Comparison of ENCODE assay signal across 8 mouse cellular contexts in the genomic region with DNA sequence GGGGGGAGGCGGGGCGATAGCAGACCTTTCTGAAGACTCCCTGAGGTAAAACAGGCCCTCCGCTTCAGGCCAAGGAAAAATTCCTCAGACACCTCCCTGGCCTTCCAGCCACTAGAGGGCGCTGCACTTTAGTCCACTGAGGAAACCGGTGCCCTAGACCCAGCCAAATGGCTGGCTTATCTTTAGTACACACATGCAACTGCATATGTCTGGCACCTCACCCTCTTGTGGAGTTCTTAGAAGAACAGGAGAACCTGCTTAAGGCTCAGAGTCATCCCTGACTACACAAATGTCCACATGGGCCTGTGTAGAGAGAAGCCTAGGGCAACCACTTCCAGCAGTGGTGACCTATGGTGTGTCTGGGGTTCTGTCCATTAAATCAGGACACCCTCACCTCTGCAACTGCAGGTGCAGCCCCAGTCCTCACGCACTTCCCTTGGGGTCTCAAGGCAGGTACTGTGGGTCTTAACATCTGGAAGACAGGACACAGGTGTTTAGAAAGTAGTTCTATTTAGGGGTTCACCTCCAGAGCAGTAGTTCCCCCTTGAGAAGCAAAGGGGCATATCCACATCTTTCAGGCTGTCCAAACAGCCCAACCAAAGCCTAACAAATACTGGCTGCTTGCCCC. TPM values are rescaled to one million over a fixed set of nuclear protein-coding genes. Genes with fewer than 3 reads are reported as not detected.
DNase-seq lines count a peak whose midpoint lies in the region; ATAC-seq and TF ChIP-seq lines count a peak whose summit lies in the region.

No protein-coding gene starts in this region.

- TF ChIP-seq EP300 in heart, postnatal 0 days (IDR thresholded peaks at IDR 0.05; ENCODE audit: low read depth), result no peak

- no peak overlapping the region for H3K27ac ChIP-seq in embryonic facial prominence, embryonic 14.5 days (replicated peaks; ENCODE audit: low read depth, low read length)
- no peak overlapping the region for H3K27ac ChIP-seq in heart, postnatal 0 days (ENCODE audit: low read depth)
- H3K27ac ChIP-seq in layer of hippocampus, adult 2 months, result peak overlapping the region; percentile 62; the same call in 1 of the 2 replicates
- no peak overlapping the region for H3K27ac ChIP-seq in lung, embryonic 16.5 days (ENCODE audit: low read length)

- TF ChIP-seq CTCF in heart, postnatal 0 days (IDR thresholded peaks at IDR 0.05; ENCODE audit: low read depth), result peak; percentile 76
- TF ChIP-seq CTCF in layer of hippocampus, adult 2 months (conservative IDR thresholded peaks at IDR 0.05), result peak; percentile 69

- H3K4me3 ChIP-seq in embryonic facial prominence, embryonic 14.5 days (ENCODE audit: low read depth, low read length), result no peak overlapping the region
- H3K4me3 ChIP-seq in heart, postnatal 0 days (ENCODE audit: low read depth, low read length), result no peak overlapping the region
- H3K4me3 ChIP-seq in layer of hippocampus, adult 2 months, result no peak overlapping the region
- no peak overlapping the region for H3K4me3 ChIP-seq in lung, embryonic 16.5 days (ENCODE audit: low read length)

- no peak overlapping the region for H3K4me2 ChIP-seq in embryonic facial prominence, embryonic 14.5 days (ENCODE audit: low read depth, low read length)
- H3K4me2 ChIP-seq in heart, postnatal 0 days (ENCODE audit: low read depth, low read length), result no peak overlapping the region
- H3K4me2 ChIP-seq in lung, embryonic 16.5 days (ENCODE audit: low read depth, low read length), result no peak overlapping the region

- peak; percentile 86 for DNase-seq in ES-CJ7 (ENCODE audit: low read depth, low spot score)
- peak; percentile 85 for DNase-seq in adrenal gland, postnatal 25 days
- DNase-seq in embryonic facial prominence, embryonic 14.5 days (ENCODE audit: low spot score), result peak; percentile 71
- peak; percentile 85 for DNase-seq in heart, postnatal 0 days (ENCODE audit: low spot score)
- DNase-seq in layer of hippocampus, adult 2 months (ENCODE audit: low spot score in 2 of 2), result peak; percentile 59 to 82
- peak; percentile 69 for DNase-seq in right cerebral cortex, postnatal 25 days
- DNase-seq in yolk sac, embryonic 10.5 days (ENCODE audit: low spot score), result peak; percentile 79

- H3K9ac ChIP-seq in embryonic facial prominence, embryonic 14.5 days (ENCODE audit: low read depth, low read length), result no peak overlapping the region
- H3K9ac ChIP-seq in heart, postnatal 0 days (replicated peaks; ENCODE audit: low read depth, low read length), result no peak overlapping the region
- no peak overlapping the region for H3K9ac ChIP-seq in lung, embryonic 16.5 days (ENCODE audit: low read length)

- 10% methylated on average over 4 of the region's 6 CpGs for WGBS in embryonic facial prominence, embryonic 14.5 days
- WGBS in heart, postnatal 0 days, result 12% methylated on average over 5 of the region's 6 CpGs
- WGBS in lung, embryonic 16.5 days, result 13% methylated on average over 5 of the region's 6 CpGs

- peaks cover 6% of the 10 kb centered on the region; the same call in 1 of the 2 replicates for H3K4me1 ChIP-seq in embryonic facial prominence, embryonic 14.5 days (ENCODE audit: control insufficient read depth, insufficient read depth, low read length)
- H3K4me1 ChIP-seq in heart, postnatal 0 days (ENCODE audit: control insufficient read depth, insufficient read depth), result peaks cover 19% of the 10 kb centered on the region
- H3K4me1 ChIP-seq in lung, embryonic 16.5 days (replicated peaks; ENCODE audit: control insufficient read depth, insufficient read depth, low read length), result peaks cover 19% of the 10 kb centered on the region

- peaks cover 41% of the 10 kb centered on the region for H3K36me3 ChIP-seq in embryonic facial prominence, embryonic 14.5 days (ENCODE audit: control insufficient read depth, insufficient read depth, low read length)
- peaks cover 30% of the 10 kb centered on the region for H3K36me3 ChIP-seq in heart, postnatal 0 days (replicated peaks; ENCODE audit: control insufficient read depth, insufficient read depth, low read length)
- peaks cover 33% of the 10 kb centered on the region for H3K36me3 ChIP-seq in lung, embryonic 16.5 days (ENCODE audit: control insufficient read depth, insufficient read depth, low read length)

- peaks cover 31% of the 10 kb centered on the region for H3K27me3 ChIP-seq in embryonic facial prominence, embryonic 14.5 days (replicated peaks; ENCODE audit: control insufficient read depth, insufficient read depth, low read length)
- H3K27me3 ChIP-seq in heart, postnatal 0 days (ENCODE audit: control insufficient read depth, insufficient read depth, low read length), result peaks cover 31% of the 10 kb centered on the region
- peaks cover 29% of the 10 kb centered on the region for H3K27me3 ChIP-seq in lung, embryonic 16.5 days (ENCODE audit: control insufficient read depth, insufficient read depth, low read depth, low read length)

- ATAC-seq in embryonic facial prominence, embryonic 14.5 days (ENCODE audit: low read depth), result peak; percentile 17; the same call in 1 of the 2 replicates
- ATAC-seq in heart, postnatal 0 days (ENCODE audit: insufficient read depth, low read depth), result peak; percentile 50
- peak; percentile 47 for ATAC-seq in lung, embryonic 16.5 days (ENCODE audit: low read depth)

- no peaks in the 10 kb centered on the region for H3K9me3 ChIP-seq in embryonic facial prominence, embryonic 14.5 days (ENCODE audit: control insufficient read depth, low read length)
- no peaks in the 10 kb centered on the region for H3K9me3 ChIP-seq in heart, postnatal 0 days (replicated peaks; ENCODE audit: control insufficient read depth, low read length)
- no peaks in the 10 kb centered on the region for H3K9me3 ChIP-seq in lung, embryonic 16.5 days (ENCODE audit: control insufficient read depth, low read length)

RNA-seq across cellular contexts. Expression of a gene that starts 3.8 kb away (rescaled TPM):
- 5.4 and 7.7 TPM in 2 replicates for total RNA-seq in adrenal gland, postnatal 25 days (2021)
- polyA plus RNA-seq in embryonic facial prominence, embryonic 14.5 days (2014; fragmentation: Nextera tagmentation; extraction: Ambion mirVana), result 0.15 and 0.20 TPM in 2 replicates
- total RNA-seq in heart, postnatal 0 days (2014; rRNA removed; ENCODE audit: low replicate concordance), result 3.5 and 5.5 TPM in 2 replicates
- polyA plus RNA-seq in heart, postnatal 0 days (2015; fragmentation: Nextera tagmentation; extraction: Ambion mirVana), result 0.40 and 0.45 TPM in 2 replicates
- total RNA-seq in layer of hippocampus, adult 2 months (2021), result 100 to 1,000 TPM; 118 TPM
- not detected in 2 replicates for polyA plus RNA-seq in lung, embryonic 16.5 days (2015; fragmentation: Nextera tagmentation; extraction: Ambion mirVana)

RNA-seq across cellular contexts. Expression of a gene that starts 8.3 kb away (rescaled TPM):
- 522 and 531 TPM in 2 replicates for total RNA-seq in adrenal gland, postnatal 25 days (2021)
- 846 and 847 TPM in 2 replicates for polyA plus RNA-seq in embryonic facial prominence, embryonic 14.5 days (2014; fragmentation: Nextera tagmentation; extraction: Ambion mirVana)
- total RNA-seq in heart, postnatal 0 days (2014; rRNA removed; ENCODE audit: low replicate concordance), result 1,449 and 1,606 TPM in 2 replicates
- polyA plus RNA-seq in heart, postnatal 0 days (2015; fragmentation: Nextera tagmentation; extraction: Ambion mirVana), result 1,256 and 1,260 TPM in 2 replicates
- total RNA-seq in layer of hippocampus, adult 2 months (2021), result 100 to 1,000 TPM; 538 TPM
- polyA plus RNA-seq in lung, embryonic 16.5 days (2015; fragmentation: Nextera tagmentation; extraction: Ambion mirVana), result 1,174 and 1,330 TPM in 2 replicates

RNA-seq across cellular contexts. Expression of a gene that starts 23.8 kb away (rescaled TPM):
- total RNA-seq in adrenal gland, postnatal 25 days (2021), result 1.2 and 1.6 TPM in 2 replicates
- polyA plus RNA-seq in embryonic facial prominence, embryonic 14.5 days (2014; fragmentation: Nextera tagmentation; extraction: Ambion mirVana), result 0.31 and 0.51 TPM in 2 replicates
- total RNA-seq in heart, postnatal 0 days (2014; rRNA removed; ENCODE audit: low replicate concordance), result 2.4 and 2.5 TPM in 2 replicates
- 2.1 and 2.8 TPM in 2 replicates for polyA plus RNA-seq in heart, postnatal 0 days (2015; fragmentation: Nextera tagmentation; extraction: Ambion mirVana)
- total RNA-seq in layer of hippocampus, adult 2 months (2021), result 1 to 10 TPM; 3.3 to 4.0 TPM
- polyA plus RNA-seq in lung, embryonic 16.5 days (2015; fragmentation: Nextera tagmentation; extraction: Ambion mirVana), result 0.62 and 0.98 TPM in 2 replicates

RNA-seq across cellular contexts. Expression of a gene that starts 30.6 kb away (rescaled TPM):
- total RNA-seq in adrenal gland, postnatal 25 days (2021), result 78.6 and 89.8 TPM in 2 replicates
- polyA plus RNA-seq in embryonic facial prominence, embryonic 14.5 days (2014; fragmentation: Nextera tagmentation; extraction: Ambion mirVana), result 106 TPM in 2 replicates
- total RNA-seq in heart, postnatal 0 days (2014; rRNA removed; ENCODE audit: low replicate concordance), result 162 and 183 TPM in 2 replicates
- polyA plus RNA-seq in heart, postnatal 0 days (2015; fragmentation: Nextera tagmentation; extraction: Ambion mirVana), result 115 and 120 TPM in 2 replicates
- 10 to 100 TPM; 73.1 to 79.8 TPM for total RNA-seq in layer of hippocampus, adult 2 months (2021)
- polyA plus RNA-seq in lung, embryonic 16.5 days (2015; fragmentation: Nextera tagmentation; extraction: Ambion mirVana), result 64.0 and 68.9 TPM in 2 replicates

RNA-seq across cellular contexts. Expression of a gene that starts 33.8 kb away (rescaled TPM):
- 70.4 and 74.1 TPM in 2 replicates for total RNA-seq in adrenal gland, postnatal 25 days (2021)
- 32.5 and 33.6 TPM in 2 replicates for polyA plus RNA-seq in embryonic facial prominence, embryonic 14.5 days (2014; fragmentation: Nextera tagmentation; extraction: Ambion mirVana)
- total RNA-seq in heart, postnatal 0 days (2014; rRNA removed; ENCODE audit: low replicate concordance), result 36.9 and 56.2 TPM in 2 replicates
- polyA plus RNA-seq in heart, postnatal 0 days (2015; fragmentation: Nextera tagmentation; extraction: Ambion mirVana), result 25.1 and 26.3 TPM in 2 replicates
- 10 to 100 TPM; 44.5 to 50.6 TPM for total RNA-seq in layer of hippocampus, adult 2 months (2021)
- polyA plus RNA-seq in lung, embryonic 16.5 days (2015; fragmentation: Nextera tagmentation; extraction: Ambion mirVana), result 46.2 and 47.8 TPM in 2 replicates

Comparison
In these comparisons a context has a peak if more than half of its experiments do, and no peak if none do; other contexts are left out.
1. RNA of a gene that starts 3.8 kb away (total RNA-seq): 118 TPM in layer of hippocampus, adult 2 months; 5.4 to 7.7 TPM in adrenal gland, postnatal 25 days and 3.5 to 5.5 TPM in heart, postnatal 0 days; every median in the first group is over 10 times any median in the second.
2. Peak in every context shown above with its lines, with median percentiles within 50 percentile points of each other: DNase-seq and ATAC-seq.